Mouse (Mus musculus): ENCODE data around the gene Hdx.

Hdx gene

DNA sequence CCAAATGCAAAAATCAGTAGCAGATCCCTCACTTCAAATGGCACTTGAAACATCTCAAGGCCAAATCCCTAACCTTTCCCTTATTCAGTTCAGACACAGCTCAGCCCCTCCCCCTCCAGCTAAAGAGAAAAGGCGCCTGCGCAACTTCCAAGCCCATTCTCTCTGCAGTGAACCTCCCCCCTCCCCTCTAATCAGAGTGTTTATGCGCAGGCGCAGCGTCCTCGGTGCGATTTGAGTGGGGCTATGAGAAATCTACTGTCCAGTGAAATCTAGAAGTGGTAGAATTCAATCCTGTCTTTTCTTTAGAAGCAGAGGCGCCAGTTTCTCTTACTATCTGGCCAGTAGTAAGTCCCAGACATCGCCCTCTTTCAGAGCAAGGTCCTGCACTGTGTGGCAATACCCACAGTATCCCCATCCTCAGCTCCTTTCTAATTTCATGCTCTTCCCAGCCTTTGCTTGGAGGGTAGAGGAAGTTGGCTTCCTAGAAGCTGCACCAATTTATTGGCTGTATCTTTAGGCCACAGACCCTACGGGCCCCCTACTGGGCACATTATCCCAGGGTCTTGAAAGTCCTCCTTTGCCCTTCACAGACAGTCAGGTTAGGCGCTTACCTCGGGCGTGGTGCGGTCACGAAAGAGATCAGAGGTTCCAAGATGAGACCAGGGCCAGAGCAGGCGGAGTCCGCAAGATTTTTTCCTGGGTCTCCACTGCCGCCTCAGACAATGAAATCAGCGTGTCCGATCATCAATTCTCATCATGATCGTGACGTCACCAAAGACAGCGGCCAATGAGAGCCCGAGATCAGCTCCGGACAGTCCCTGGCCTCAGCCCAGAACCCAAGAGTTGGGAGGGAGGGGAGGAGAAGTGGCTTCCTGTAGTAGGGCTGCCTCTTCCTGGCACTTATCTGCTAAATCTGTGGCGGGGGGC lies at the start of gene Hdx:
Gene Hdx, minus strand, starts transcription at position 724 of the 927 bp plus-strand sequence.
- no peak for DNase-seq (ENCODE audit: low spot score)

DNA sequence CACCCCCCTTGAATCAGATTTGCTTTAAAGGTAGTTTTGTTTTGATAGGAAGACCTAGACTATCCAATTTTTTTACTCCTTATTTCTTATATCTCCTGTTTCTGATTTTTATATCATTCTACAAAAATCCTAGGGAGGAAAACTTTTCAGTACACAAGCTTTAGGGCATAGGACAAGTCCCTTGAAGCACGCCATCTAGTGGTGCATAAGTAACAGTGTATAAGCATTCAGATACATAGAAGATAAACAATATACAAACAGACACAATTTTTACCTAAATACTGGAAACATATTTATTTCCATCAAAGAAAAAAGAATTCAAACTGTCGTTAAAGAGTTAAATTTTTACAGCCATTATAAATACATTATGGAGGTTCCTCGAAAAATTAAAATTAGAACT lies 11.2 kb downstream of the Hdx start:
- DNase-seq (ENCODE audit: low spot score) = no peak

DNA sequence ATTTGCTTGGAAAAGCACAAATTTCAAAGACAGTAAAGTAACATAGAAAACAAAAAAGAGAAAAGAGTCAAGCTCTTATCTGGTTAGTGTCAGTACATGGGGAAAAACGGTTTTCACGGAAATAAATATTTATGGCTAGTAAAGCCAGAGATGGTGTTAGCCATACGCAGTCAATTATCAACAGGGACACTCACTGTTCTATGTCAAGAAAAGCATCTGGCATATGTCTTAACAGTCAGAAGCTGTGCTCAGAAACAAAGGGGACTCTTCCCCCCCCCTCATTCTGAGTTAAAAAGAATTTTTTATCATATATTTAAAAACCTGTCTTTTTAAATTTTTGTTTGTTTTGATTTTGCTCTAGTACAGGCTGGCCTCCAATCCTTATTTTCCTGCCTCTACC lies 25.2 kb downstream of the Hdx start:
- DNase-seq (ENCODE audit: low spot score) = no peak

DNA sequence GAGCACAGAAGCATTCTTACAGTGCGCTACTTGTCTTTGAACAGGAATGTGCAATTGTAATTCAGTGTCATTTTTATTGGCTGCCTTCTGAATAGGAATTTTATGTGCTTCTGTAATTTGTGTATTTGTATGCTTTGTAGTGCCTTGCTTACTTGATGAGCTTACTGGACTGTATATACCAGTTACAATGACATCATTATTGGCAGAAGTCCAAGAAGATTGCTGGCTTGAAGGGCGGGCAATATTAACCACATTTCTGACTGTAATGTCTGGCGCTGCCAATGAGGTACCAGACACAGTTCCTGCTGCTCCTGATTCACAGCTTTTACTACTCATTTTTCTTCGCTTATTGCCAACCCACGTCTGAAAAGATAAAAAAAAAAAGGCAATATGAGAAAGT lies 36.5 kb downstream of the Hdx start:
- DNase-seq (ENCODE audit: low spot score) = no peak

DNA sequence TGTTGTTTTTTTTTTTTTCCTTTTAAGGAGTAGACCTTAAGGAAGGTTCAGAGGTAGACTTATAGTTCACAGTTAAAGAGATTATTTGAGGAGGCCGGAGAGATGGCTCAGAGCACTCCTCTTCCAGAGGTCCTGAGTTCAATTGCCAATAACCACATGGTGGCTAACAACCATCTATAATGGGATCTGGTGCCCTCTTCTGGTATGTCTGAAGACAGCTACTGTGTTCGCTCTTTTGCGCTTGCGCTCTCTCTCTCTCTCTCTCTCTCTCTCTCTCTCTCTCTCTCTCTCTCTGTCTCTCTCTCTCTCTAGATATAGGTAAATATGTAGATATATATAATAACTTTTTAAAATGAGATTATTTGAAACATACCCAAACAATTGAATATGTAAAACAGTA lies 38.2 kb downstream of the Hdx start:
- DNase-seq (ENCODE audit: low spot score) = no peak

DNA sequence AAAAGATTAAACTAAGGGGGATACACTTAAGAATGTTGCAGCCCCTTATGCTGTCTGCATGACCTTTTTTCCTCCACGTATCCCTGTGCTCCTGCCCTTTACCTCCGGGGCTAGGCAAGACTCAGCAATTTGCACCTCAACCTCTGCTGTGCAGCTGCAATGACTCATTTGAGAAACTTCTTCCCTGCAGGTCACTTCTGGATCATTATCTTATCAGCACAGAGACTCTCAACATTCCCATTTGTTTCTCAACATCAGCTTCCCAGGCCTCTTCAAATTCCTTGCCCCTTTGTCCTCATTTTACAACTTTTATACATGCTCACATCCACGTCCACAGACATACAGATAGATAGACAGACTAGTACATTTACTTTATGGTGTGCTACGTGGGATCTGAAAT lies 51.9 kb downstream of the Hdx start:
- no peak for DNase-seq (ENCODE audit: low spot score)

DNA sequence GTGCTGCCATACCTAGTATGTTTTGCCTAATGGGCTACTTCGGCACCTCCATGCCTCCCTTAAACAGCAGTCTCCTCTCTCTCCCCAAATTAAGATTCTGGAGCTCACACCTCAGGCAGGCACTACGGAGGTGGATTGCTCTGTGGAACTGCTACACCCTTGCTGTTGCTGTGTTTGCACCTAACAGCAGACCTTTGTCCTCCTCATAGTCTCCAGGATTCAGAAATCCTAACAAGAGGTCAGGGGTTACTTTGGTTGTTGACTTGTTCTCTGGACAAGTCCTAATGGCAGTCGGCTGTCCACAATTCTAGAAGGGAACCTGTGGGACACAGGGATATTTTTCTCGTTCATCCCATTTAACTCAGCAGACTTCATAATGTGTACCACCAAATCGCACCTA lies 56.3 kb downstream of the Hdx start:
- DNase-seq (ENCODE audit: low spot score) = no peak

DNA sequence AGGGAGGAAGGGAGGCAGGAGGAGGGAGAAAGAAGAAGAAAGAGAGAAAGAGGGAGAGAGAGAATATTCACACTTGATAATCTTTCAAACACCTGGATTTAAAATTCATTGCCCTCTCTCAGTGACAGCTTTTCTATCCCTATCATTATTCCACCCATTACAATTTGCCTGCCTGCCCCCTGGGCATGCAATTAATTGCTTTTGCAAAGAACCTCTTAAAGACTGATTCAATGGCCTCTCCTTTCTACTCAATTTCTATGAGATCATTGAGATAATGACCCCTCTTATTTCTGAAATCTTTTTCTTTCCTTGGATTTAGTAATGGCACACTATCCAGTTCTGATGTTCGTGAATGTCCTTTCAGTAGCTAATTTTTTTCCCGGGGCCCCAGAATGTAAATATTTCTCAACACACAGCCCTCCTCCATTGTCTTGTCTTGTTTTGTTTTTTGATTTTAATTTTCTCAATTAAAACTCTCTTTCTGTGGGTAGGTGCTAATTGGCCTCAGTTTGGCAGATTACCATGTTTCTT lies 99.2 kb downstream of the Hdx start:
- DNase-seq (ENCODE audit: low spot score) = no peak

DNA sequence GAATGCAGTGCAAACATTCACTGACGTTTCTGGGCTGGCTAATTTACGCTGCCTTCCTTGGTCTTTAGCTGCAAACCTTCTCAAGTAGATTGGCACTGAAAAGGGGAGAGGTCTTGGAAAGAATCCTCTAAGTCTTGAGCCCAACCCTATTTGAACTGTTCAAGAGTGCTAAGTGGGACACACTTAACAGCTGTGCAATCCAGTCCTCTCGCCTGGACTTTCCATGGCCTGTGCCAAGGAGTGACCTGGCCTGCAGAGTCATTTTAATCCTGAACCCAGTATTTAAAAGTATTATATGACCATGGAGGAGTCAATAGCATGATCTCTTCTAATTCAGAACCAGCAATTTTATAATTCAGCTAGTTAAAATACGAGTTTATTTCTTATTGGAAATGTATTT lies 109.3 kb downstream of the Hdx start:
- DNase-seq (ENCODE audit: low spot score) = no peak

DNA sequence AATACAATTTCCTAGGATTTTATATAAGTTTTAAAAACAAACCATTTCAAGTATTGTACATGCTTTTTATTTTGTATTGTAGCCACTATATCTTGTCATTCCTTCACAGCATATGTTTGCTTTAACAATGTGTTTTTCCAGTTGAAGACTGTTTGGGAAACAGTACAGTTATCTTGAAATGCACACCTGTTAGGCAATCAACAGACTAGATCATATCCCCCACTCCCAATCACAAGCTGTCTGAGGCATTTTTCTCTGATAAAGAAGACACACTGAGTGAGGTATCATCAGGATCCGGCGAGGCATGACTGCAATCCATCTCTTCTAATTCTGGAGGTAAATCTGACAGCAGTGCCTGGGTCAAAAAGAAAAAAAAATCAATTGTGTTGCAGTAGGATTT lies 119.8 kb downstream of the Hdx start:
- DNase-seq (ENCODE audit: low spot score) = no peak

DNA sequence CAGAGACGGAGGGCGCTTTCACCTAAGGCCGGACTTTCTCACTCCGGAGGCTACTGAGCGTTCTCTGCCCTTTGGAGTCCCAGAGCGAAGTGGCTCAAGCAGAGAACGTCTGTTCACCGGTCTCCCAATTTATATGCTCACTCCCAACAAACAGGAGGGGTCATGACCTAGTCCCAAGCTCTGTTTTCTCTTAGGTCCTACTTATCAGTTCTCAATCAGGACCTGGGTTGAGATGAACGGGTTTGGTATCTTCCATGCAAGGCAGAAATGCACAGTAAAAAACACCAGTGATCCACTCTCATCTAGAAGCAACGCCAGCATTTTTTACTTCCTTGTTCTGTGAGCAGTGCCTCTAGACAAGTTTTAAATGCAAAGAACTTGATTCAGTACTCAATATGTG lies 159.0 kb downstream of the Hdx start, which contains the start of gene Rps6ka6:
Gene Rps6ka6, minus strand, starts transcription at position 101 of the 400 bp plus-strand sequence.
- DNase-seq (ENCODE audit: low spot score) = no peak

Data from spleen, adult 12 weeks (tissue).